Mouse (Mus musculus): ENCODE measurements at regions not wholly inside any gene's neighbourhood (a gene's known extent, or its start where the extent isn't known, plus 50 kb on each side); places are given as distances from the start of the nearest gene placed in this dataset.

DNA sequence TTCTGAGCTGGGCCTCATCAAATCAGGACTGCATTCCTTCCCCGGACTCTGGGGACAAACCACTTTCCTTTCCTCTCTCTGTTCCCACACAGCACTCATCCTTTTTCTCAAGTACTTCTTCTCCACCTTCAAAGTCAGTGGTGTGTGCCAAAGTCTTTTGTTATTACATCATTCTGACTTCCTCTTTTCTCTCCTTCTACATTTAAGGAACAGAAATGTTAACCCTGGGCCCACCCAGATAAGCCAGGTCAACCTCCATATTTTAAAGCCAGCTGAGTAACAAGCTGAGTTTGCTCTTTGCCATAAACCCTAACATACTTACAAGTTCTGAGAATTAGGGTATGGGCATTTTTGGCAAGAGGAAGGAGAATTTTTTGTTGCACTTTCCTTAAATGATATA, 65.3 kb upstream of the Tyw5 start:
- TF ChIP-seq POLR2A (IDR thresholded peaks at IDR 0.05; ENCODE audit: control insufficient read depth, low read depth, low read length), result no peak
- no peak for TF ChIP-seq CTCF (IDR thresholded peaks at IDR 0.05; ENCODE audit: control insufficient read depth, insufficient read depth, insufficient replicate concordance, low read depth, low read length)

All from testis, adult 2 months (tissue).